Mouse (Mus musculus) CD4-positive helper T cell, adult 2 months (primary cell): ENCODE results near the gene Tmem11.
"Not testable (repeated sequence)": the region's sequence is repeated elsewhere in the genome, so short reads cannot be mapped to it uniquely, and the experiment has no call there.

Experiments
- DNase-seq: peaks from one replicate; pipeline ENCODE4 v3.0.0-alpha.2; 2012; ENCODE audit warnings: low read depth, missing footprints, low spot score

Gene Tmem11

GRCm38 (mm10) chr11:60886986-60887385 is 7.9 kb upstream of the Tmem11 start:
- DNase-seq: not testable (repeated sequence)

GRCm38 (mm10) chr11:60882386-60882785 is 3.3 kb upstream of the Tmem11 start:
- DNase-seq: no peak

- DNase-seq: no peak
Observed at GRCm38 (mm10) chr11:60880559-60880958, 1.5 kb upstream of the Tmem11 start.

GRCm38 (mm10) chr11:60879423-60879822 is 351 bp upstream of the Tmem11 start:
- peak; percentile 86 for DNase-seq

GRCm38 (mm10) chr11:60878056-60878612 is 938 bp downstream of the Tmem11 start:
- DNase-seq: no peak

- DNase-seq: peak; percentile 47
Observed at GRCm38 (mm10) chr11:60873101-60873500, 6.0 kb downstream of the Tmem11 start.

- DNase-seq: no peak
Observed at GRCm38 (mm10) chr11:60871409-60871808, 7.7 kb downstream of the Tmem11 start.

GRCm38 (mm10) chr11:60869471-60869870 is 9.6 kb downstream of the Tmem11 start:
- DNase-seq: not testable (repeated sequence)

- no peak for DNase-seq
Observed at GRCm38 (mm10) chr11:60867904-60868303, 11.2 kb downstream of the Tmem11 start.

- DNase-seq: no peak
Observed at GRCm38 (mm10) chr11:60867456-60867855, 11.6 kb downstream of the Tmem11 start.

- no peak for DNase-seq
Observed at GRCm38 (mm10) chr11:60866021-60866420, 13.1 kb downstream of the Tmem11 start.

GRCm38 (mm10) chr11:60864916-60865315 is 14.2 kb downstream of the Tmem11 start:
- no peak for DNase-seq

- DNase-seq: no peak
Observed at GRCm38 (mm10) chr11:60864166-60864565, 14.9 kb downstream of the Tmem11 start.

GRCm38 (mm10) chr11:60863196-60863595 is 15.9 kb downstream of the Tmem11 start:
- DNase-seq: no peak

- DNase-seq: no peak
Observed at GRCm38 (mm10) chr11:60861993-60862392, 17.1 kb downstream of the Tmem11 start.

GRCm38 (mm10) chr11:60856587-60856986 is 22.5 kb downstream of the Tmem11 start:
- no peak for DNase-seq

GRCm38 (mm10) chr11:60845415-60845814 is 33.7 kb downstream of the Tmem11 start:
- no peak for DNase-seq

GRCm38 (mm10) chr11:60843412-60843811 is 35.7 kb downstream of the Tmem11 start:
- DNase-seq: no peak

- no peak for DNase-seq
Observed at GRCm38 (mm10) chr11:60841467-60842200, 37.4 kb downstream of the Tmem11 start.

- no peak for DNase-seq
Observed at GRCm38 (mm10) chr11:60837644-60838406, 41.2 kb downstream of the Tmem11 start.

- DNase-seq: no peak
Observed at GRCm38 (mm10) chr11:60836897-60837296, 42.2 kb downstream of the Tmem11 start.

- peak; percentile 97 for DNase-seq
Observed at GRCm38 (mm10) chr11:60830433-60831052, 48.5 kb downstream of the Tmem11 start, which contains the start of gene Dhrs7b. Gene Dhrs7b (plus strand): TSS chr11:60830631.
